Mouse (Mus musculus) intestine, postnatal 0 days (tissue): ENCODE measurements around the gene Wfdc21. TPM values are rescaled to one million over a fixed set of nuclear protein-coding genes. Genes with fewer than 3 reads are reported as not detected.

Experiments used
- ATAC-seq: fragments of 200-750 bp; cut with Nextera tagmentation; 2 replicates; pipeline ENCODE4 v1.8.0; 2017; ENCODE audit warnings: mild to moderate bottlenecking, moderate TSS enrichment, moderate library complexity
- H3K27ac ChIP-seq: fragments of 300-500 bp; sonication (generic); 2 replicates; pipeline ENCODE4 v1.5.1; 2014; ENCODE audit warnings: mild to moderate bottlenecking, low read depth, low read length, moderate library complexity
- H3K27me3 ChIP-seq: fragments of 300-500 bp; sonication (generic); replicated peaks from 2 replicates; pipeline ENCODE4 v1.6.1; 2014; ENCODE audit warnings: low read length, mixed read lengths; ENCODE audit not compliant: control insufficient read depth, insufficient read depth
- H3K36me3 ChIP-seq: fragments of 300-500 bp; sonication (generic); 2 replicates; pipeline ENCODE4 v1.6.1; 2014; ENCODE audit warnings: mild to moderate bottlenecking, moderate library complexity; ENCODE audit not compliant: control insufficient read depth, insufficient read depth
- H3K4me1 ChIP-seq: fragments of 300-500 bp; sonication (generic); replicated peaks from 2 replicates; pipeline ENCODE4 v1.6.1; 2014; ENCODE audit warnings: antibody characterized with exemption, low read length, mixed read lengths; ENCODE audit not compliant: control insufficient read depth, insufficient read depth
- H3K4me2 ChIP-seq: fragments of 300-500 bp; sonication (generic); replicated peaks from 2 replicates; pipeline ENCODE4 v1.6.1; 2014; ENCODE audit warnings: low read depth, mild to moderate bottlenecking, moderate library complexity
- H3K4me3 ChIP-seq: fragments of 300-500 bp; sonication (generic); 2 replicates; pipeline ENCODE4 v1.5.1; 2014; ENCODE audit warnings: low read depth, low read length
- H3K9ac ChIP-seq: fragments of 300-500 bp; sonication (generic); 2 replicates; pipeline ENCODE4 v1.6.1; 2014; ENCODE audit warnings: mild to moderate bottlenecking, low read depth, low read length
- H3K9me3 ChIP-seq: fragments of 300-500 bp; sonication (generic); 2 replicates; pipeline ENCODE4 v1.6.1; 2016; ENCODE audit warnings: mixed run types; ENCODE audit not compliant: control insufficient read depth
- CTCF ChIP-seq: sonication (generic); IDR thresholded peaks from 2 replicates; pipeline ENCODE4 v1.5.1; 2016; ENCODE audit warnings: low read depth, mild to moderate bottlenecking, control low read depth, antibody characterized with exemption, moderate library complexity
- WGBS: fragments of 180-500 bp; shearing (Covaris S2); extraction: QIAGEN DNeasy Blood & Tissue Kit; methylation state at CpG from one replicate; pipeline ENCODE4 v1.1.7; 2014; 5-methylcytosine and 5-hydroxymethylcytosine counted together
- polyA plus RNA-seq: library from polyadenylated mRNA; unstranded; fragments of >200 nt; fragmentation: Nextera tagmentation; extraction: Ambion mirVana; gene quantifications from 2 replicates; pipeline ENCODE4 v1.2.1, GENCODE M21; 2015

Wfdc21 gene
- polyA plus RNA-seq, 1 experiment from 2014 or later = not detected

- H3K27me3 ChIP-seq = no peaks in the 10 kb centered on the region
- ATAC-seq = no peak
- TF ChIP-seq CTCF = no peak
- no peaks in the 10 kb centered on the region for H3K9me3 ChIP-seq
- no peaks in the 10 kb centered on the region for H3K4me1 ChIP-seq
- no peak overlapping the region for H3K4me3 ChIP-seq
- H3K4me2 ChIP-seq = no peak overlapping the region
- no peaks in the 10 kb centered on the region for H3K36me3 ChIP-seq
- no peak overlapping the region for H3K27ac ChIP-seq
- H3K9ac ChIP-seq = no peak overlapping the region
- WGBS = 63% methylated on average over 2 of the region's 2 CpGs
These were observed 10.9 kb upstream of the Wfdc21 start for GRCm38 (mm10) chr11:83735881-83736280.

GRCm38 (mm10) chr11:83737109-83737558, 9.6 kb upstream of the Wfdc21 start:
- Histone ChIP-seq H3K9ac (no peak overlapping the region), H3K4me3 (no peak overlapping the region), H3K9me3 (no peaks in the 10 kb centered on the region), H3K4me2 (no peak overlapping the region), H3K27ac (no peak overlapping the region), H3K4me1 (no peaks in the 10 kb centered on the region), H3K36me3 (no peaks in the 10 kb centered on the region), H3K27me3 (no peaks in the 10 kb centered on the region)
- no peak for ATAC-seq
- WGBS = 78% methylated on average over 3 of the region's 3 CpGs
- TF ChIP-seq CTCF = no peak

GRCm38 (mm10) chr11:83739241-83739640, 7.5 kb upstream of the Wfdc21 start:
- no peaks in the 10 kb centered on the region for H3K27me3 ChIP-seq
- no peak overlapping the region for H3K4me2 ChIP-seq
- H3K4me1 ChIP-seq = no peaks in the 10 kb centered on the region
- no peak overlapping the region for H3K27ac ChIP-seq
- WGBS = 22% methylated on average over 5 of the region's 5 CpGs
- no peak for ATAC-seq
- no peak overlapping the region for H3K9ac ChIP-seq
- no peaks in the 10 kb centered on the region for H3K9me3 ChIP-seq
- H3K36me3 ChIP-seq = no peaks in the 10 kb centered on the region
- peak; percentile 93 for TF ChIP-seq CTCF
- no peak overlapping the region for H3K4me3 ChIP-seq

- no peak for TF ChIP-seq CTCF
- no peaks in the 10 kb centered on the region for H3K27me3 ChIP-seq
- no peak overlapping the region for H3K27ac ChIP-seq
- ATAC-seq = no peak
- WGBS = 79% methylated on average over 4 of the region's 4 CpGs
- H3K36me3 ChIP-seq = no peaks in the 10 kb centered on the region
- H3K4me3 ChIP-seq = no peak overlapping the region
- H3K4me2 ChIP-seq = no peak overlapping the region
- no peaks in the 10 kb centered on the region for H3K9me3 ChIP-seq
- no peak overlapping the region for H3K9ac ChIP-seq
- H3K4me1 ChIP-seq = no peaks in the 10 kb centered on the region
These were observed 6.2 kb upstream of the Wfdc21 start for GRCm38 (mm10) chr11:83740443-83740991.

- 56% methylated on average over 5 of the region's 5 CpGs for WGBS
- Histone ChIP-seq H3K27me3 (no peaks in the 10 kb centered on the region), H3K36me3 (no peaks in the 10 kb centered on the region), H3K9me3 (no peaks in the 10 kb centered on the region), H3K4me1 (no peaks in the 10 kb centered on the region), H3K4me3 (no peak overlapping the region), H3K27ac (no peak overlapping the region), H3K4me2 (no peak overlapping the region), H3K9ac (no peak overlapping the region)
- no peak for ATAC-seq
- no peak for TF ChIP-seq CTCF
These were observed 4.9 kb upstream of the Wfdc21 start for GRCm38 (mm10) chr11:83741841-83742240.

- 69% methylated on average over 9 of the region's 9 CpGs for WGBS
These were observed 3.9 kb upstream of the Wfdc21 start for GRCm38 (mm10) chr11:83742731-83743355.

More at GRCm38 (mm10) chr11:83742731-83743355, 3.9 kb upstream of the Wfdc21 start:
- Histone ChIP-seq H3K9me3 (no peaks in the 10 kb centered on the region), H3K4me1 (no peaks in the 10 kb centered on the region), H3K36me3 (no peaks in the 10 kb centered on the region), H3K9ac (no peak overlapping the region), H3K4me2 (no peak overlapping the region), H3K27ac (no peak overlapping the region), H3K27me3 (no peaks in the 10 kb centered on the region), H3K4me3 (no peak overlapping the region)
- TF ChIP-seq CTCF = no peak
- ATAC-seq = no peak
